Comparison of ENCODE assay signal across 16 mouse cellular contexts in genomic region chr7:98383337-98383736, GRCm38 (mm10). TPM values are rescaled to one million over a fixed set of nuclear protein-coding genes. Genes with fewer than 3 reads are reported as not detected.
DNase-seq lines count a peak whose midpoint lies in the region; ATAC-seq and TF ChIP-seq lines count a peak whose summit lies in the region.
"Had no signal": no experiment of that assay in that cellular context is flagged by ENCODE, and none has a peak within 500 bp of the region (broad histone marks: within the 10 kb centered on the region; RNA-seq: fewer than 3 reads in every experiment).

No protein-coding gene starts in this region.

- no peak overlapping the region for H3K4me3 ChIP-seq in heart, embryonic 12.5 days
- no peak overlapping the region for H3K4me3 ChIP-seq in midbrain, postnatal 0 days (ENCODE audit: low read depth, low read length)
- H3K4me3 ChIP-seq: embryonic facial prominence, embryonic 12.5 days; midbrain, embryonic 15.5 days had no signal

- peak overlapping the region; percentile 57; the same call in 1 of the 2 replicates for H3K27ac ChIP-seq in heart, embryonic 12.5 days (ENCODE audit: poor library complexity, severe bottlenecking)
- H3K27ac ChIP-seq in midbrain, postnatal 0 days (ENCODE audit: low read depth, low read length): no peak overlapping the region
- H3K27ac ChIP-seq: embryonic facial prominence, embryonic 12.5 days; midbrain, embryonic 15.5 days had no signal

- no peaks in the 10 kb centered on the region for H3K36me3 ChIP-seq in heart, embryonic 12.5 days
- no peaks in the 10 kb centered on the region for H3K36me3 ChIP-seq in midbrain, postnatal 0 days (ENCODE audit: insufficient read depth, low read length)
- H3K36me3 ChIP-seq: embryonic facial prominence, embryonic 12.5 days; midbrain, embryonic 15.5 days had no signal

- no peak overlapping the region for H3K9ac ChIP-seq in heart, embryonic 12.5 days
- no peak overlapping the region for H3K9ac ChIP-seq in midbrain, postnatal 0 days (replicated peaks; ENCODE audit: low read length, poor library complexity, severe bottlenecking)
- H3K9ac ChIP-seq: embryonic facial prominence, embryonic 12.5 days; midbrain, embryonic 15.5 days had no signal

- H3K4me1 ChIP-seq in heart, embryonic 12.5 days (replicated peaks): peaks cover 28% of the 10 kb centered on the region
- H3K4me1 ChIP-seq in midbrain, postnatal 0 days (ENCODE audit: insufficient read depth, low read length): no peaks in the 10 kb centered on the region; the same call in 1 of the 2 replicates

- no peak for DNase-seq in heart, postnatal 36 days
- DNase-seq in adrenal gland, adult 8-10 months: peak; percentile 52
- peak; percentile 44 to 49 for DNase-seq in heart, postnatal 10 days
- DNase-seq in lung, postnatal 14 days: peak; percentile 28
- no peak for DNase-seq in left cerebral cortex, adult 18-20 months (ENCODE audit: low spot score in 2 of 2)
- DNase-seq in midbrain, postnatal 0 days (ENCODE audit: low spot score): no peak
- DNase-seq in layer of hippocampus, adult 18-20 months (ENCODE audit: low spot score in 2 of 2): no peak
- DNase-seq: gastrocnemius, postnatal 36 days had no signal

- H3K4me2 ChIP-seq in heart, embryonic 12.5 days: peak overlapping the region; percentile 26
- H3K4me2 ChIP-seq in midbrain, postnatal 0 days (ENCODE audit: low read depth, low read length, poor library complexity, severe bottlenecking): no peak overlapping the region
- H3K4me2 ChIP-seq: embryonic facial prominence, embryonic 12.5 days; midbrain, embryonic 15.5 days had no signal

- peak; percentile 34; the same call in 1 of the 2 replicates for ATAC-seq in heart, embryonic 12.5 days (ENCODE audit: insufficient number of reproducible peaks, low FRiP score)
- ATAC-seq in midbrain, postnatal 0 days (ENCODE audit: low FRiP score): no peak
- ATAC-seq: forebrain, embryonic 14.5 days; midbrain, embryonic 15.5 days; Patski had no signal

- no peaks in the 10 kb centered on the region for H3K27me3 ChIP-seq in heart, embryonic 12.5 days (replicated peaks)
- H3K27me3 ChIP-seq in midbrain, postnatal 0 days (ENCODE audit: insufficient read depth, low read length): no peaks in the 10 kb centered on the region
- H3K27me3 ChIP-seq: embryonic facial prominence, embryonic 12.5 days; midbrain, embryonic 15.5 days; Patski had no signal

- no peaks in the 10 kb centered on the region for H3K9me3 ChIP-seq in heart, embryonic 12.5 days (replicated peaks)
- H3K9me3 ChIP-seq in midbrain, postnatal 0 days (ENCODE audit: low read length): no peaks in the 10 kb centered on the region
- H3K9me3 ChIP-seq: embryonic facial prominence, embryonic 12.5 days; midbrain, embryonic 15.5 days had no signal

- no peak for TF ChIP-seq CTCF in midbrain, postnatal 0 days (IDR thresholded peaks at IDR 0.05)

- 28% methylated on average over 4 of the region's 4 CpGs for WGBS in heart, embryonic 12.5 days
- WGBS in midbrain, postnatal 0 days: 74% methylated on average over 4 of the region's 4 CpGs

- intact Hi-C loops in heart, postnatal 36 days (cut with DNase I): no loop called here
- intact Hi-C loops in heart, postnatal 10 days (cut with DNase I): no loop called here

RNA-seq across cellular contexts. Expression of gene Tsku, which starts 22.2 kb away (rescaled TPM):
- polyA plus RNA-seq in heart, embryonic 12.5 days (2016; fragmentation: Nextera tagmentation; extraction: Ambion mirVana): 6.3 and 7.0 TPM in 2 replicates
- 1 to 10 TPM; 2.8 to 3.2 TPM for total RNA-seq in heart, postnatal 36 days (2021)
- 10 to 100 TPM; 18.2 to 42.9 (median 31.6) TPM for total RNA-seq in adrenal gland, adult 8-10 months (2022)
- 1 to 10 TPM; 6.5 TPM for total RNA-seq in heart, postnatal 10 days (2021)
- total RNA-seq in left cerebral cortex, adult 18-20 months (2021): 1 to 10 TPM; 2.1 to 3.1 TPM
- total RNA-seq in midbrain, postnatal 0 days (2014; rRNA removed): 30.7 and 32.1 TPM in 2 replicates
- 6.1 and 7.0 TPM in 2 replicates for polyA plus RNA-seq in midbrain, postnatal 0 days (2015; fragmentation: Nextera tagmentation; extraction: Ambion mirVana)
- 1 to 10 TPM; 1.1 to 1.6 TPM for total RNA-seq in layer of hippocampus, adult 18-20 months (2021)

RNA-seq across cellular contexts. Expression of gene Gucy2d, which starts 56.9 kb away (rescaled TPM):
- not detected in 2 replicates for polyA plus RNA-seq in heart, embryonic 12.5 days (2016; fragmentation: Nextera tagmentation; extraction: Ambion mirVana)
- under 1 TPM in 1 of 2 experiments, not detected in 1; 0.25 TPM for total RNA-seq in heart, postnatal 36 days (2021)
- not detected for total RNA-seq in adrenal gland, adult 8-10 months (2022)
- under 1 TPM; 0.12 to 0.41 TPM for total RNA-seq in heart, postnatal 10 days (2021)
- not detected for total RNA-seq in left cerebral cortex, adult 18-20 months (2021)
- total RNA-seq in midbrain, postnatal 0 days (2014; rRNA removed): 0.05 TPM in 1 of 2 replicates, not detected in the other
- polyA plus RNA-seq in midbrain, postnatal 0 days (2015; fragmentation: Nextera tagmentation; extraction: Ambion mirVana): 0.05 TPM in 1 of 2 replicates, not detected in the other
- not detected for total RNA-seq in layer of hippocampus, adult 18-20 months (2021)
- total RNA-seq: layer of hippocampus, postnatal 10 days had no signal
- polyA plus RNA-seq: intestine, embryonic 14.5 days; limb, embryonic 14.5 days; midbrain, embryonic 15.5 days; Patski had no signal

Comparison
In these comparisons a context has a peak if more than half of its experiments do, and no peak if none do; other contexts are left out.
1. DNase-seq: peak in adrenal gland, adult 8-10 months (single experiment), heart, postnatal 10 days (2 of 2) and lung, postnatal 14 days (single experiment); none in heart, postnatal 36 days (0 of 2), left cerebral cortex, adult 18-20 months (0 of 2), midbrain, postnatal 0 days (single experiment) and layer of hippocampus, adult 18-20 months (0 of 2).